Mouse (Mus musculus) urinary bladder, postnatal 36 days (tissue): ENCODE results near the gene Pink1.
A peak's percentile ranks its signal among the peaks of the same experiment; 100 is the strongest.

Experiments used
- DNase-seq, 2 experiments: peaks; one replicate each; pipeline ENCODE4 v3.0.0; 2022; ENCODE audit warnings: low spot score in 2 of 2, mixed read lengths in 1 of 2

Pink1 gene

GRCm38 (mm10) chr4:138326077-138326695, at the start of gene Pink1:
Pink1 (minus strand) TSS chr4:138326307.
- DNase-seq = peak; percentile 88 to 90

DNA sequence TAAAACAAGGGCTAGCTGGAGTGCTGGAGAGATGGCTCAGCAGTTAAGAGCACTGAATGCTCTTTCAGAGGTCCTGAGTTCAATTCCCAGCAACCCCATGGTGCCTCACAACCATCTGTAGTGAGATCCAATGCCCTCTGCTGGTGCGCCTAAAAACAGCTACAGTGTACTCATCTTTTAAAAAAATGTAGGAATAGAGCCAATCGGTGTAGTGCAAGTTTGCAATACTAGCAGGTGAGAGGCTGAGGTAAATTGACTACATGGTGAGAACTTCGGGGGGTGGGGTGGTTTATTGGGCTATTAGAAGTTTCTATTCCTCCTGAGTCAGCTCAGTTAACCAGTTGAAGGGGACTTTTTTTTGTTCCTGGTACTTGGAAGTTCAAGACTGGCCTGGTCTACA, 49.0 kb upstream of the Pink1 start:
- DNase-seq = no peak

DNA sequence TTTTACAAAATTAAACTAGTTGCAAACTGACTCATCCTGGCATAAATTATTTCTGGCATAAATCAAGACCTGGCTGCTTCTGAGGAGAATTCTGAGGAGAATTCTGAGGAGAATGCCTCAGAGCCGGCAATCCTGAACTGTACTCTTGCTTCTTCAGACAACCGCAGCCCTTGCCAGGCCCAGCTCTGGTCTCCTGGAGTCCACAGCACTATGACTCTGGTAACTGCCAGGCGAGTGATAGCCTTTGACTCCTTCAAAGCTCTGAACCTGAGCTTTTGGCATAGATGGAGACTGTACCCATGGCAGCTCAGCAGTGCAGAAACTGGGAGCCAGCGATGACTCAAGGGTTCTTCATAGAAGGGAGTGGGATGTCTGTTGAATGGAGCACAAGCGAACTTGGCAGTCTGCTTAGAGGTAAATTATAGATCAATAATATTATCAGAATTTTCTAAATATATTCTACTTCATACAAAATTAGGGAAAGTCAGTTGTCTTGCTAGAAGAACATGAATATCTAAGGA, 44.9 kb upstream of the Pink1 start:
- no peak for DNase-seq

DNA sequence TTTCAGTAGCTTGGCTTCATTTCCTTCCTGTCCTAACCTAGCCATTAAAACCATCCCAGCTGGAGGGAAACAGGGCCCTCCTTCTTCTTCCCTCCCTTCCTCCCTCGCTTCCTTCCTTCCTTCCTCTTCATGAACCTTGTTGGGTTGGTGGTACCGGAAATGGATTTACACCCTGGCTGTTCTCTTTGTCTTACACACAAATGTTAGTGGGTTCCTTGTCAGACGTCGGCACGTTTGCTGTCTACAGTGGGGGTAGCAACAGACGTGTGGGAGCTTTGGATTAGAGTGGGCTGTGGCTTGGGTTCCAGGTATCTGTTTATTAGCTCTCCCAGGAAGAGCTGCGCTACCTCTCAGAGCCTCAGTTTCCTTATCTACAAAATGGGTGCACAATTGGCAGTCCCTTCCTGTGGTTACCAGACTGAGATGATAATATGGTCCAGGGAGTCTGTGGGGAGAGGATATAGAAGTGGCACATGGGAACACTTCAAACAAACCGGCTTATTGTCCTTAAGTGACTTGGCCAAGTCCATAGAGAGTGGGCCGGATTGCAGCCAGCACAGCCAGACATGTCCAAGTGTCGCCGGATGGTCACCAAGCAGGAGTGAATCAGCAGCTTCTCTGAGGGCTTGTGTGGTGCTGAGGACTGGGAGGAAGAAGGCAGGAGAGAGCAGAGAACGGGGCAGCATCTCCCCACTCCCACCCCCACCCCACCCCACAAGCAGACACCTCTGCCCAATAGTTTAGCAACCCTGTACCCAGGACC, 42.6 kb upstream of the Pink1 start:
- DNase-seq = no peak

- peak; percentile 70 to 85 for DNase-seq
Measured at GRCm38 (mm10) chr4:138367641-138368497, 41.8 kb upstream of the Pink1 start, which contains the start of gene Cda. Cda (minus strand) TSS chr4:138367992.

- DNase-seq = no peak
Measured at GRCm38 (mm10) chr4:138366561-138366960, 40.5 kb upstream of the Pink1 start.

DNA sequence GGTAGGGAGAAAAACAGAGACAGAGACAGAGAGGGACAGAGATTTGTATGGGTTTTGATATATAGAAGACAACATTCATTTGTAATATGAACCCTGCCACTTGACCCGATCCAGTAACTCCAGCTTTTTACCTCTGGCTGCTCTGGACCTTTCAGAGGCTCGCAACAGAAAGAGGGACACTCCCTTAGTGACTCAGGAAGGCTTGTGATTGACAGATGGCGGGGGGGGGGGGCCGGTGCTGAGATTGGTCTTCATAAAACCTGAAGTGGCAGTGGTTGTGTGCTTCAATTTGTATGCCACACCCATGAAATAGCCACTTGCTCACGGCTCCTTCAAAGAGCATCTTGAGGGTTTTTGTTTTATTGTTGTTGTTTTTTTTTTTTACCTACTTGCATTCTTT, 37.4 kb upstream of the Pink1 start:
- no peak for DNase-seq

DNA sequence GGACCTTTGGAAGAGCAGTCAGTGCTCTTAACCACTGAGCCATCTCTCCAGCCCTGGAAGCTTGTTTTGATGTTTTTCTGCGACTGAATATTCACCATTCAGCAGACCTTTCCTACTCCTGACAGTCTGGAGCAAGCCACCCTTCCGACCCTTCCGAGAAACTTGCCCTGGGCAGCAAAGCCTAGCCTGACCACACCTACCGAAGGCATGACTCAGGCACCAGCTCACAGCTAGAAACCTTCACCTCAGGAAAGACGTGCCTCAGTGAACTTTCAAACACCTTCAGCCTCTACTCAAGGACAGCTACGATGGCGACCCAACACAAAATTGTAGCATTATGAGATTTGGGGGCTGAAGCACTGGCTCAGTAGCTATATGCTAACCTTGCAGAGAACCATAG, 36.8 kb upstream of the Pink1 start:
- DNase-seq = no peak

GRCm38 (mm10) chr4:138361370-138361821, 35.3 kb upstream of the Pink1 start:
- no peak for DNase-seq

DNA sequence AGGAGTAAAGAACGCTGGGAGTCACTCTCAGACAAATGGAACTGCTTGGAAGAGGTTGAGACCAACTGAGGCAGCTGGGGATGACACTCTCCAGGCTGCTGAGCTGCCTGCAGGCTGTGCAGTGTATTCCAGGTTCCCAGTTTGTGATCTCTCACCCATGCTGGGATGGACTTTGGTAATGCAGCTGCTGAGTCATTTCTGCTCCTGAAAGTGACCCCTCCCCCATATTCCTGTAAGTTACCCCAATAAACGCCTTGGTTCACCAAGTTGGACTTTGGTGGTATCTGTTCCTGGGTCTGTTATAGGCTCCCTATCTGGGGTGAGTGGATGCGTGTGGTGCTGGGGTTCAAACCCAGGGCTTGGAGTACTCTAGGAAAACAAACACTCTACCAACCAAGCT, 32.1 kb upstream of the Pink1 start:
- DNase-seq = no peak

DNA sequence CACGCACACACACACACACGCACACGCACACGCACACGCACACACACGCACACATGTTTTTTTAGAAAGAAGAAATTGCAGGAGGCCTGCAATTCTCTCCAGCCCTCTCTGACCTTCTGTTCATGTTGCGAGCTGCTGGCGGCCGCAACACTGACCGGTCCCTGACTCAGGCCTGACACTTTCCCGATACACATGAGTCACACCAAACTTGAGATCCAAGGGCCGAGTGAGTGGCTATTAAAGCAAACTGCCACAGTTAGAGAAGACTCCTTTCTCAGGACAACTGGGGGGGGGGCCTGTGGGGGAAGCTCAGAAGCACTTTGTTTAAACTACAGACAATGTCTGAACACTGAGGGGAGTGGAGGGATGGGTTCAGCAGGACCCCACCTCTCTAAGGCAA, 30.4 kb upstream of the Pink1 start:
- peak in 1 of 2 experiments; percentile 54 for DNase-seq

DNA sequence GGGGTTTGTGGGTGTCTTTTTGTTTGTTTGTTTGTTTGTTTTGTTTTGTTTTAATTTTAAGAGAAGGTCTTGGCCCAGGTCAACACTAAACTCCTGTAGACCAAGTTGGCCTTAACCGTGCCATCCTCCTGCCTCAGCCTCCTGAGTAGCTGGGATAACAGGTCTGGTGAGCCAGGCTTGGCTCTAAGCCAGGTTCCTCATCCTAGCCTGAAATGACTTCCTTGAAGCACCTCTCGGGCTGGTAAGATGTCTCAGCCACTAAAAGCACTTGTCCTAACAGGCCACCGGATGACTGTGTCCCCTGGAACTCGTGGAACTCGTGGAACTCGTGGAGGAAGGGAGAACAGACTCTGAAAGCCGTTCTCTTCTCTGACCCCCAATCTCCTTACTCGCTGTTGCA, 30.0 kb upstream of the Pink1 start:
- DNase-seq = peak; percentile 53 to 60

GRCm38 (mm10) chr4:138355496-138355895, 29.4 kb upstream of the Pink1 start:
- no peak for DNase-seq

- DNase-seq = no peak
Measured at GRCm38 (mm10) chr4:138353438-138354171, 27.5 kb upstream of the Pink1 start.

DNA sequence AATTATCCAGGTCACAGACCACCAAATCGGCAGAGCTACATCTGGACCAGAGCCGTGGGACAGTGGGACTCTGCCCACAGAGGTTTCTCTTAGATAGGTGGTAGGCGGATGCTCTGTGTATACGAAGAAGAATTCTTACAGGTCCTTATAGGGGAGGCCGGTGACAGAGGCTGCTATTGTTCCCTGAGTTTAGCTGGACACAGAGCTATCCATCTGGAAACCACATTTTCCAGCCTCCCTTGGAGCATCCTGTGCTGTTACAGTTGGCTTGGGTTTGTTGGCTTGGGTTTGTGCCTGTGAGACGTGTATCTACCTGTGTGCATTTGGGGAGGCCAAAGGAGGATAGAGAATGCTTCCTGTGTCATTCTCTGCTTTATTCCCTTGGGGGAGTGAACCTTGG, 26.6 kb upstream of the Pink1 start:
- DNase-seq = no peak

DNA sequence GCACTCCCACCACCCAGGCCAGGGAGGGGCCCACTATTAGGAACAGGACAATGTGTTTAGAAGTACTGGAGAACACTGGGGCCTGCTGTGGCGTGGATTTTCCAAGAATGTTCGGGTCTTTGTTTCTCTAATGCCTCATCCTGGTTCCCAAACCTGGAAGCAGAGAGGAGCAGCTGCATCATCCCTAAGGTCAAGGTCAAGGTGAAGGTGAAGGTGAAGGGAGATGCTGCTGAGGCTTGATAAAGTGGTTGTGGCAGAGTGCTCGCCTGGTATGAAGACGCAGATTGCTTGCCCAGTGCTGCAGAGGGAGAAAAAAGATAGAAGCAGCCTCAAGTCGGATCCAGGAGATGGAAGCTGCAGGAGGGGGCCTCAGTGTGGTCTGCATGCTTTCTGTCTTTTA, 25.7 kb upstream of the Pink1 start:
- DNase-seq = no peak

DNA sequence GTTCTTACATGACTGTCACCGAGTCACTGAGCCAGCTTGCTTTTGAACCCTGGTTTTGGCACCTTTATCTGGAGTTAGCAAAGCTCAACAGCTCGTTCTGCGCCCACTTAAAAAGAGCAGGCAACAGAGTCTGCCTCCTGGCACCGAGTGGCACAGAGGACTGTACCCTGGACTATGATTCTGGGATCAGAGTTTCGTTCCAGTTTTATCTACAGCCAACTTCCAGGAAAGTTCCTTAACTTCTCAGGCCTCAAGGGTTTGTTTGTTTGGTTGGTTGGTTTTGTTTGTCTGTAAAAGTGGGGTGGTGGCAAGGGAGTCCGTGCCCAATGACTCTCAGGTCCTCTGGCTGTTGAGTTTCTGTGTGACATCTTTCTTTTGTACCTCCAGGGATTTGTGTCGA, 22.6 kb upstream of the Pink1 start:
- DNase-seq = no peak

GRCm38 (mm10) chr4:138347280-138347679, 21.2 kb upstream of the Pink1 start:
- no peak for DNase-seq

GRCm38 (mm10) chr4:138344891-138345545, 18.9 kb upstream of the Pink1 start:
- no peak for DNase-seq

- no peak for DNase-seq
Measured at GRCm38 (mm10) chr4:138343341-138343837, 17.3 kb upstream of the Pink1 start.

- DNase-seq = peak; percentile 40 to 41
Measured at GRCm38 (mm10) chr4:138342778-138343177, 16.7 kb upstream of the Pink1 start.
